Mouse (Mus musculus) gastrocnemius, postnatal 14 days (tissue): ENCODE results near the gene Yipf3. TPM values are rescaled to one million over a fixed set of nuclear protein-coding genes. Genes with fewer than 3 reads are reported as not detected.
A peak's percentile ranks its signal among the peaks of the same experiment; 100 is the strongest.

ENCODE experiments used
- DNase-seq: peaks from one replicate; pipeline ENCODE4 v3.0.0; 2021; ENCODE audit warnings: mixed read lengths
- intact Hi-C: fragments of 180-260 bp; cut with DNase I; formaldehyde crosslinking; loops from one replicate; pipeline ENCODE4 v1.15.1; 2025; ENCODE audit warnings: low total_unique reads
- long read RNA-seq, 2 experiments: library from polyadenylated mRNA; stranded (forward); transcript quantifications; one replicate each; pipeline ENCODE4 v2.0.0; 2021
- total RNA-seq, 2 experiments: library from RNA; stranded (reverse); gene quantifications; 2 replicates each; pipeline ENCODE4 v1.2.3; 2021

Gene Yipf3
- total RNA-seq = 10 to 100 TPM; 59.0 to 62.2 TPM
- long read RNA-seq, experiment 1, transcript Yipf3-201 (9 exons, 2,035 nt) = major isoform, 47 of 60 reads
- long read RNA-seq, experiment 1, partial matches to known transcripts = 11 of 60 reads
- long read RNA-seq, experiment 1, other reads (novel, unspliced or antisense) = 2 of 60 reads
- long read RNA-seq, experiment 2, transcript Yipf3-201 (9 exons, 2,035 nt) = major isoform, 62 of 78 reads
- long read RNA-seq, experiment 2, partial matches to known transcripts = 13 of 78 reads
- long read RNA-seq, experiment 2, other reads (novel, unspliced or antisense) = 3 of 78 reads

DNA sequence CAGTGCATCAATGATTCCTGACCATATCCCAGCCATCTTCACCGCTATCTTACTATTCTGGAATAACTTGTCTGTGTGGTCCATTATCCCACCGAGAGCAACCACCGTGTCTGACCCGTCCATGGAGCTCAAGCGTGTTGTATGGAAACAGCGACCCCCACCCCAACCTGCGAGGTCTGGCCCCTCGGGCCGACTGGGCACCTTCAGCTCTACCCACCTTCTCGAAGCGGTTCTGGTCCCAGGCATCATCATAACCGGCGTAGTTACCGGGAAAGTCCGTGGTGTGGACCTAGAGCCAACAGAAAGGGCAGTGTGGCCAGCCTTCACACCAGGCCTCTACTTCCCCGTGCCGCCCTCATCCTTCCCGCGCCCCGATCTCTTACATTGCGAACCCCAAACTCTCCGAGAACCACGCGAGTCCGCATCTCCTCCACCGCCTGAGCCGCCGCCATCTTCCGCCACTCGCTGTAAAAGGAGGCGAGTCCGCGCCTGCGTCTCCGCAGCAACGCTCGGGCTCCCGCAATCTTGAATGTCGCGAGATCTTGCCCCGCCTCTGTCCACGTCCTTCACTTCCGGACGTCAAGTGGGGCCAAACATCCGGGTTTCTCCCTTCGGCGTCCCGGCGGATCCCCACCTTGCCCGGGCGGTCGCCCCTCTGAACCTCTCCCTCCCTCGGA, at the start of gene Yipf3, which contains the start of gene Polr1c:
TSS of gene Yipf3 (plus strand) at position 569 of the 677 bp plus-strand sequence.
TSS of gene Polr1c (minus strand) at position 543 of the 677 bp plus-strand sequence.
- DNase-seq = peak; percentile 96
- intact Hi-C loops = no loop called here

DNA sequence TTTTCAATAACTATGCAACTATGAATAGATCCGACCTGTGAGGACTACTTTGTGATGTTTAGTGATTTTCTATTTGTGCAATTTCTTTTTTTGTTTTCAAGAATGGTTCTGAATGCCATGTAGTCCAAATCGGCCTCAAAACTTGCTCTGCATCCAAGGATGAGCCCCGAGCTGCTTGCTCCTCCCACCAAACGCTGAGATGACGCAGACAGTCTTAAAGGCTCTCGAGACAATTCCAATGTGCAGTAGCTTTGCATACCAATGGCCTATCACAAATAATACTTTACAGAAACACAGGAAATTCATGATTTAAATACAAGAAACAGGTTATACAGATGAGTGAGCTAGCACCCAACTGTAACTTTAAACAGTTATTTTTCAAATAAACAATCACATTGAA, 46.7 kb upstream of the Yipf3 start:
- peak; percentile 6 for DNase-seq
- intact Hi-C loops = no loop called here

GRCm38 (mm10) chr17:46202421-46203071, 45.3 kb upstream of the Yipf3 start, which contains the start of the genes Polh and Xpo5:
Gene Polh, minus strand, starts transcription at chr17:46202645.
Gene Xpo5, plus strand, starts transcription at chr17:46202782.
- intact Hi-C loops = no loop called here

GRCm38 (mm10) chr17:46203078-46203477, 44.8 kb upstream of the Yipf3 start:
- intact Hi-C loops = no loop called here
- DNase-seq = peak; percentile 10

More at GRCm38 (mm10) chr17:46202421-46203071, 45.3 kb upstream of the Yipf3 start, which contains the start of the genes Polh and Xpo5:
- peak; percentile 93 for DNase-seq

DNA sequence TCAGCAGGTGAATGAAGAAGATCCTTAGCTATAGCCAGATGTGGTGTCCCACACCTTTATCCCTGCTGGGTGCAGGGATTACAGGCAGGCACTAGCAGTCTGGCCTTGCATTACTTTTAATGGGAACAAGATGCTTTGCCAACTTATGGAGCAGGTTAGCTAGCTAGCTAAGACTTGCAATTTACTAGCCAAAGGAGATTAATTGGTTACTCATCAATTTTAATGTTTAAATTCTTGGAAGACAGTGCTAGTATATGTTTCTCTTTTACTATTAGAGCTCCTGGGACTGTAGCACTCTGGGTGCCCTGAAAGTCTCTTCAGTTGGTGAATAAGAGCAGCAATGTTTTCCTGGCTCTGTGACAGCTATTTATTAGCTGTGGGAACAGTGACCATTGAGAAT, 41.2 kb upstream of the Yipf3 start:
- no peak for DNase-seq
- intact Hi-C loops = no loop called here

DNA sequence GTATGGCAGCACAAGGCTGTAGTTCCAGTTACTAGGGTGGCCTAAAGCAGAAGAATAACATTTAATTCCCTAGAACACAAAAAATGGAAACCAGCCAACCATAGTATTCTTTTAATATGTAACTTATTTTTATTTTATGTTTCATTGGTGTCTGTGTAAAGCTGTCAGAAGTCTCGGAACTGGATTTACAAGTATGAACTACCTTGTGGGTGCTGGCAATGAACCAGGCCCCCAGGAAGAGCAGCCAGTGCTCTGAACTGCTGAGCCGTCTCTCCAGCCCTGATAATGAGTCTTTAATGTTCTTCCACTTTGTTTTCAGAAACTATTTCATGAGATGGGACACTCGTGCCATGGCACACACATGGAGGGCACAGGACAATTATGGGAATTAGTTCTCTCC, 37.3 kb upstream of the Yipf3 start:
- intact Hi-C loops = no loop called here
- no peak for DNase-seq

GRCm38 (mm10) chr17:46221601-46222000, 26.3 kb upstream of the Yipf3 start:
- intact Hi-C loops = no loop called here
- DNase-seq = no peak

- intact Hi-C loops = no loop called here
Measured at GRCm38 (mm10) chr17:46227576-46227975, 20.3 kb upstream of the Yipf3 start.

GRCm38 (mm10) chr17:46236067-46236466, 11.8 kb upstream of the Yipf3 start:
- intact Hi-C loops = no loop called here
- no peak for DNase-seq

More at GRCm38 (mm10) chr17:46227576-46227975, 20.3 kb upstream of the Yipf3 start:
- DNase-seq = no peak

- intact Hi-C loops = no loop called here
- no peak for DNase-seq
Measured at GRCm38 (mm10) chr17:46237079-46237478, 10.8 kb upstream of the Yipf3 start.

GRCm38 (mm10) chr17:46237480-46237879, 10.4 kb upstream of the Yipf3 start:
- intact Hi-C loops = no loop called here
- no peak for DNase-seq

GRCm38 (mm10) chr17:46239516-46240114, 8.3 kb upstream of the Yipf3 start:
- intact Hi-C loops = no loop called here
- no peak for DNase-seq

DNA sequence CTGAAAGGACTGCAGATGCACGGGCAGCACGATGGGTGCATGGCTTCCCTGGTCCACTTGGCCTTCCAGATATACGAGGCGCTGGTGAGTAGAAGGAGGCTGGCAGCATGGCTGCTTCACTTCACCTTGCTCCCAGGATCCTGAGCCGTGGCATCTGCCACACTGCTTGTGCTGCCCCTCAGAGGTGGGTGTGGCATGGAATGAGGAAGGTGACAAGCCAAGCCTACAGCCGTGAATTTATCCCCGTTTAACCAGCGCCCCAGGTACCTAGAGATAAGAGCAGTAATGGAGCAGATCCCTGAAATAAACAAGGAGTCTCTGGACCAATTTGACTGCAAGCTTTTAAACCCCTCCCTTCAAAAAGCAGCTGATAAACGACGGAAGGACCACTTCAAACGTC, 6.4 kb upstream of the Yipf3 start:
- no peak for DNase-seq
- intact Hi-C loops = no loop called here

GRCm38 (mm10) chr17:46242274-46242673, 5.6 kb upstream of the Yipf3 start:
- no peak for DNase-seq
- intact Hi-C loops = no loop called here

DNA sequence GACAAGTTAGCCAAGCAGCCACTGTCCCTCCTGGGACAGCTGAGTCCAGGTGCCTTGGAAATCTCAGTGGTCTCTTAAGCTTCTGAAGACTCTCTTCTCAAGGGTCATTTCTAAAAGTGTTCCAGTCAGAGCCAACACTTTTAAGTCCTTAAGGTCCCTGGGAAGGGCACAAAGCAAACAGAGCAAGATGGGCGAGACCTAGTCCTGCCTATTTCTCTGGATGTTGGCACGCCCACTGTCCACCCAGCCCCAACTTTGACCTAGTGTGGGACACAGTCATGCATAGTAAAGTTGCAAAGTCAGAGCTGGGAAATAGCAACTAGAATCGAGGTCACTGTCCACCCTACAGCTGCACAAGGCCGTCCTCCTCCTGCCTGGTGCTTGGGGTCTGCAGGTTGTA, 4.9 kb upstream of the Yipf3 start:
- DNase-seq = no peak
- intact Hi-C loops = no loop called here

DNA sequence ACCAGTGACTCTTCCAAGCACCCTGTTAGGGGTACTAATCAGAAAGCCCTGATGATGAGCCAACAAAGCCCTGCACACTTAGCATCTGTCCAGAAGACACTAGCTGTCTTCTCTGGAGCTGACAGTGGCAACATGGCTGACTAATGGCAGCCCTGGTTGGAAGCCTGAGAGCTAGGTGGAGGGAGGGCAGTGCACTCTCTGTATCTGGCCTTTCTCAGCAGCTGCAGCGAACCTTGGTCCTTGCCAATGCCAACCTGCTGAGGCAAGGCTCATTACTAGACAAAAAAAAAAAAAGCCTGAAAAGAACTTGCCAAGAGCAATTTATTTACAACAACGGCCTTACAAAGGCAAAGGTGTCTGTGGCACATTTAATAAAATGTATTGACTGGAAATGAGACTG, 4.3 kb upstream of the Yipf3 start:
- DNase-seq = no peak
- intact Hi-C loops = no loop called here

GRCm38 (mm10) chr17:46244579-46244978, 3.3 kb upstream of the Yipf3 start:
- DNase-seq = no peak
- intact Hi-C loops = no loop called here

DNA sequence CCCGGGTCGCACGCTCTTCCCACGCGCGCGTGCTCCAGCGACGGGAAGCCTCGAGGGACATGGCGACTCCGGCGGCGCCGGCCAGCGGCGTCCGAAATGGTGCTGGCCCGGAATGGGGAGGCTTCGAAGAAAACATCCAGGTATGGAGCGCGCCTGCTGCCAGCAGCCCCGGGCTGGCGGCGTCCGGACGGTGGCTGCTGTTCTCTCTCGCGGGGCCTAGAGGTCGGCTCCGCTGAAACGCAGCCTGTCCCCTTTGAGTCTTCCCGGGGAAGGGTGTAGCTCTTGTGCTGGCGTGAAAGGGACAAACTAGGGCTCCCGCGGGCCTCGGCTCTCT, 276 bp downstream of the Yipf3 start:
- no peak for DNase-seq
- intact Hi-C loops = no loop called here

- no peak for DNase-seq
- intact Hi-C loops = no loop called here
Measured at GRCm38 (mm10) chr17:46251174-46251573, 3.3 kb downstream of the Yipf3 start.
